Mouse (Mus musculus) midbrain, embryonic 15.5 days (tissue): ENCODE measurements around the gene Vegfa. TPM values are rescaled to one million over a fixed set of nuclear protein-coding genes. Genes with fewer than 3 reads are reported as not detected.

Experiments
- ATAC-seq: fragments of 200-750 bp; cut with Nextera tagmentation; replicated peaks from 2 replicates; pipeline ENCODE4 v1.8.0; 2017; ENCODE audit warnings: moderate TSS enrichment
- H3K27ac ChIP-seq: fragments of 300-500 bp; sonication (generic); 2 replicates; pipeline ENCODE4 v1.5.1; 2015; ENCODE audit warnings: mild to moderate bottlenecking, inconsistent platforms
- H3K27me3 ChIP-seq: fragments of 300-500 bp; sonication (generic); replicated peaks from 2 replicates; pipeline ENCODE4 v1.6.1; 2015; ENCODE audit warnings: inconsistent platforms
- H3K36me3 ChIP-seq: fragments of 300-500 bp; sonication (generic); replicated peaks from 2 replicates; pipeline ENCODE4 v1.6.1; 2015; ENCODE audit warnings: inconsistent platforms
- H3K4me1 ChIP-seq: fragments of 300-500 bp; sonication (generic); 2 replicates; pipeline ENCODE4 v1.6.1; 2015; ENCODE audit warnings: inconsistent platforms
- H3K4me2 ChIP-seq: fragments of 300-500 bp; sonication (generic); 2 replicates; pipeline ENCODE4 v1.6.1; 2015; ENCODE audit warnings: inconsistent platforms, mild to moderate bottlenecking, moderate library complexity
- H3K4me3 ChIP-seq: fragments of 300-500 bp; sonication (generic); 2 replicates; pipeline ENCODE4 v1.5.1; 2015; ENCODE audit warnings: mild to moderate bottlenecking, inconsistent platforms
- H3K9ac ChIP-seq: fragments of 300-500 bp; sonication (generic); 2 replicates; pipeline ENCODE4 v1.6.1; 2015; ENCODE audit warnings: mild to moderate bottlenecking, inconsistent platforms
- H3K9me3 ChIP-seq: fragments of 300-500 bp; sonication (generic); 2 replicates; pipeline ENCODE4 v1.6.1; 2016; ENCODE audit warnings: inconsistent platforms
- WGBS: fragments of 180-500 bp; shearing (Covaris S2); methylation state at CpG from one replicate; pipeline ENCODE4 v1.1.7; 2015; ENCODE audit warnings: mixed read lengths; 5-methylcytosine and 5-hydroxymethylcytosine counted together
- polyA plus RNA-seq: library from polyadenylated mRNA; unstranded; fragments of >200 nt; fragmentation: Nextera tagmentation; extraction: Ambion mirVana; gene quantifications from 2 replicates; pipeline ENCODE4 v1.2.1, GENCODE M21; 2015

The Vegfa gene
- polyA plus RNA-seq, 1 experiment from 2014 or later, result 5.4 TPM

- Histone ChIP-seq H3K9ac (no peak overlapping the region), H3K4me3 (no peak overlapping the region), H3K4me2 (no peak overlapping the region), H3K4me1 (peaks cover 8% of the 10 kb centered on the region), H3K36me3 (peaks cover 4% of the 10 kb centered on the region; the same call in 1 of the 2 replicates), H3K9me3 (no peaks in the 10 kb centered on the region), H3K27me3 (no peaks in the 10 kb centered on the region), H3K27ac (no peak overlapping the region)
- WGBS, result 96% methylated on average over 9 of the region's 9 CpGs
- no peak for ATAC-seq
These were observed 10.4 kb downstream of the Vegfa start for GRCm38 (mm10) chr17:46021760-46022159.

GRCm38 (mm10) chr17:46021173-46021572, 11.0 kb downstream of the Vegfa start:
- peaks cover 2% of the 10 kb centered on the region; the same call in 1 of the 2 replicates for H3K4me1 ChIP-seq
- H3K27me3 ChIP-seq, result no peaks in the 10 kb centered on the region
- no peaks in the 10 kb centered on the region for H3K9me3 ChIP-seq
- H3K36me3 ChIP-seq, result peaks cover 4% of the 10 kb centered on the region; the same call in 1 of the 2 replicates
- ATAC-seq, result no peak
- H3K27ac ChIP-seq, result no peak overlapping the region
- no peak overlapping the region for H3K4me3 ChIP-seq
- no peak overlapping the region for H3K4me2 ChIP-seq
- H3K9ac ChIP-seq, result no peak overlapping the region
- WGBS, result 91% methylated on average over 7 of the region's 7 CpGs

DNA sequence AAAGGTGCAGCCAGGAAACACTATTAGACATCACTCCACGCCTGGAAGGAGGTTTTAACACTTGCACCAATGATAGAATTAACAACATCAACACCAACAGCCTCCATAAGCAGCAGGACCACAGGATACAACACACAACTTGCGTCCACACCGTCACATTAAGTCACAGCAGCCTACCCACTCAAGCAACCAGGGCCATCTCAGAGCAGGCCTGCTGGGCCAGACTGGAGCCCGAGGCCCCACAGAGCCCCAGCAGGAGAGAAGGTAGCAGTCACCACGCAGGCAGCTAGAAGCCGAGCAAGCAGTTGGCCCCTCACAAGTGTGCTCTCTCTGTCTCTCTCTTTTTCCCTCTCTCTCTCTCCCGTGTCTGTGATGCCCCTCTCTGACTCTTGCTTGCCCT, 11.6 kb downstream of the Vegfa start:
- WGBS, result 80% methylated on average over 7 of the region's 7 CpGs
- no peak for ATAC-seq
- H3K4me1 ChIP-seq, result no peaks in the 10 kb centered on the region
- H3K9me3 ChIP-seq, result no peaks in the 10 kb centered on the region
- H3K4me2 ChIP-seq, result no peak overlapping the region
- H3K4me3 ChIP-seq, result no peak overlapping the region
- no peak overlapping the region for H3K9ac ChIP-seq
- no peaks in the 10 kb centered on the region for H3K27me3 ChIP-seq
- H3K27ac ChIP-seq, result no peak overlapping the region
- H3K36me3 ChIP-seq, result peaks cover 4% of the 10 kb centered on the region; the same call in 1 of the 2 replicates

- Histone ChIP-seq H3K4me2 (no peak overlapping the region), H3K27me3 (no peaks in the 10 kb centered on the region), H3K9ac (no peak overlapping the region), H3K9me3 (no peaks in the 10 kb centered on the region), H3K4me3 (no peak overlapping the region), H3K36me3 (peaks cover 4% of the 10 kb centered on the region; the same call in 1 of the 2 replicates), H3K27ac (no peak overlapping the region), H3K4me1 (no peaks in the 10 kb centered on the region)
- 94% methylated on average over 10 of the region's 10 CpGs for WGBS
- no peak for ATAC-seq
These were observed 13.5 kb downstream of the Vegfa start for GRCm38 (mm10) chr17:46018736-46019004.

GRCm38 (mm10) chr17:46017946-46018735, 14.0 kb downstream of the Vegfa start:
- Histone ChIP-seq H3K4me1 (no peaks in the 10 kb centered on the region), H3K36me3 (peaks cover 4% of the 10 kb centered on the region; the same call in 1 of the 2 replicates), H3K27ac (no peak overlapping the region), H3K4me3 (no peak overlapping the region), H3K4me2 (no peak overlapping the region), H3K27me3 (no peaks in the 10 kb centered on the region), H3K9me3 (no peaks in the 10 kb centered on the region), H3K9ac (no peak overlapping the region)
- WGBS, result 74% methylated on average over 24 of the region's 24 CpGs
- ATAC-seq, result no peak

GRCm38 (mm10) chr17:46016617-46017016, 15.6 kb downstream of the Vegfa start:
- H3K4me2 ChIP-seq, result no peak overlapping the region
- peaks cover under 1% of the 10 kb centered on the region; the same call in 1 of the 2 replicates for H3K36me3 ChIP-seq
- no peak for ATAC-seq
- H3K9me3 ChIP-seq, result no peaks in the 10 kb centered on the region
- H3K9ac ChIP-seq, result no peak overlapping the region
- no peaks in the 10 kb centered on the region for H3K4me1 ChIP-seq
- H3K27me3 ChIP-seq, result no peaks in the 10 kb centered on the region
- no peak overlapping the region for H3K27ac ChIP-seq
- 86% methylated on average over 5 of the region's 5 CpGs for WGBS
- H3K4me3 ChIP-seq, result no peak overlapping the region

DNA sequence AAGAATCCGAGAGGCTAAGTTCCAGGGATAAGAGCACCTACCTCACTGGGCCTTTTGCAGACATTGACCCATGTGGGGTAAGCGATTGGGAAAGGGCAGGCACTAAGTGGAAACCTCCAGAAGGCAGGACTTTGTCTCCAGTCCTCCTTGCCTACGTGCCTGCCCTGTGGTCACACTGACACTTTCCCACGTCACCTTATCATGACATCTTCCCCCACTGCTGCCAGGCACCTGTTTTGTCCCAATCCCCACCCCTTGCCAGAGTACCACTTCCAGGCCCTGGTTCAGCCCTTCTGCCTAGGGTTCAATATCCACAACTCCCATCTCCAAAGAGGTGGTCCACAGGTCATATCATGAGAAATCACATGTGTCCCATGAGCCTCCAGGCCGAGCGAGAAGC, 16.2 kb downstream of the Vegfa start:
- H3K9ac ChIP-seq, result no peak overlapping the region
- H3K27me3 ChIP-seq, result no peaks in the 10 kb centered on the region
- no peak overlapping the region for H3K27ac ChIP-seq
- WGBS, result 92% methylated on average over 6 of the region's 6 CpGs
- H3K4me3 ChIP-seq, result no peak overlapping the region
- H3K36me3 ChIP-seq, result no peaks in the 10 kb centered on the region; the same call in 1 of the 2 replicates
- H3K4me2 ChIP-seq, result no peak overlapping the region
- ATAC-seq, result no peak
- H3K4me1 ChIP-seq, result no peaks in the 10 kb centered on the region
- no peaks in the 10 kb centered on the region for H3K9me3 ChIP-seq

GRCm38 (mm10) chr17:46014935-46015334, 17.2 kb downstream of the Vegfa start:
- WGBS, result 93% methylated on average over 2 of the region's 2 CpGs
- Histone ChIP-seq H3K9ac (no peak overlapping the region), H3K36me3 (no peaks in the 10 kb centered on the region; the same call in 1 of the 2 replicates), H3K9me3 (no peaks in the 10 kb centered on the region), H3K4me1 (no peaks in the 10 kb centered on the region), H3K4me2 (no peak overlapping the region), H3K27ac (no peak overlapping the region), H3K4me3 (no peak overlapping the region), H3K27me3 (no peaks in the 10 kb centered on the region)
- no peak for ATAC-seq

DNA sequence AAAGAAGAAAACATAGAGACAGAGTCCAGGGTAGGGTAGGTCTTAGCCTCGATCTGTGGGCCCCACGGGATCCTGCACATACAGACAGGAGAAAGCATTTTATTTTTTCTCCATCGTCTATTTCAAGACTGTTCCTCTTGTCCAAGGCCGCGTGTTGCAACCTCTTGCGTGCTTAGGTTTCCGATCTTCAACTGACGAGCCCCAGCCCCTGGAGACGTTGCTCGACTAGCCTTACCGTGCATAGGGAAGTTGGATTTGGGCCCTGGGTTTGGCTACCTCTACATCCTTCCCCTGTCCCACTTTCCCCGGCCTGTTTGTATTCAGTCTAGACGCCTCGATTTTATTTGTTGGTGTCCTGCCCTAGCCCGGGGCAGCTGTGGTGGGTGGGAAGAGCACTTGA, 18.6 kb downstream of the Vegfa start:
- H3K4me1 ChIP-seq, result no peaks in the 10 kb centered on the region
- H3K9me3 ChIP-seq, result no peaks in the 10 kb centered on the region
- WGBS, result 92% methylated on average over 15 of the region's 15 CpGs
- no peak overlapping the region for H3K9ac ChIP-seq
- no peak for ATAC-seq
- H3K36me3 ChIP-seq, result no peaks in the 10 kb centered on the region; the same call in 1 of the 2 replicates
- no peak overlapping the region for H3K27ac ChIP-seq
- no peaks in the 10 kb centered on the region for H3K27me3 ChIP-seq
- no peak overlapping the region for H3K4me2 ChIP-seq
- no peak overlapping the region for H3K4me3 ChIP-seq

DNA sequence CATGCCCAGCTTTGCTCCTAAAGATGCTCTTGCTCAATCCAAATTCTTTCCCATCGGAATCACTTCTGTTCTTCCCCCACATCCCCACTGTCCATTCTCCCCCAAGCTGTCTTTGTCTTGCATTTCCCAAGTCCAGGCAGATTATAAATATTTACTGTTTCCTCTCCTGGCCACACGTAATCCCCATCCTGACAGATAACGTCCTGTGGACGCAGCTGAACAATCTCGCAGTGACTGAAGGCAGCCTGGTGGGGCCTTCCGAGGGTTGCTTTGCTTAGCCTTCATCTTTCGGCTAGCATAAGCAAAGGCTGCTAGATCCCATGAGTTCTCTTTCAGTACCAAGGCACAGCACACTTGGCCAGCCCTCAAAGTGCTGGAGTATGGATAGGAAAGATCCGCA, 20.0 kb downstream of the Vegfa start:
- no peaks in the 10 kb centered on the region for H3K36me3 ChIP-seq
- no peak overlapping the region for H3K9ac ChIP-seq
- H3K4me3 ChIP-seq, result no peak overlapping the region
- no peaks in the 10 kb centered on the region for H3K9me3 ChIP-seq
- no peak for ATAC-seq
- no peaks in the 10 kb centered on the region for H3K27me3 ChIP-seq
- 78% methylated on average over 8 of the region's 8 CpGs for WGBS
- H3K27ac ChIP-seq, result no peak overlapping the region
- H3K4me2 ChIP-seq, result no peak overlapping the region
- no peaks in the 10 kb centered on the region for H3K4me1 ChIP-seq

- Histone ChIP-seq H3K4me3 (no peak overlapping the region), H3K4me2 (no peak overlapping the region), H3K9me3 (no peaks in the 10 kb centered on the region), H3K27ac (no peak overlapping the region), H3K4me1 (no peaks in the 10 kb centered on the region), H3K36me3 (no peaks in the 10 kb centered on the region), H3K9ac (no peak overlapping the region), H3K27me3 (no peaks in the 10 kb centered on the region)
- no peak for ATAC-seq
- WGBS, result 89% methylated on average over 6 of the region's 6 CpGs
These were observed 21.7 kb downstream of the Vegfa start for GRCm38 (mm10) chr17:46010462-46010861.

DNA sequence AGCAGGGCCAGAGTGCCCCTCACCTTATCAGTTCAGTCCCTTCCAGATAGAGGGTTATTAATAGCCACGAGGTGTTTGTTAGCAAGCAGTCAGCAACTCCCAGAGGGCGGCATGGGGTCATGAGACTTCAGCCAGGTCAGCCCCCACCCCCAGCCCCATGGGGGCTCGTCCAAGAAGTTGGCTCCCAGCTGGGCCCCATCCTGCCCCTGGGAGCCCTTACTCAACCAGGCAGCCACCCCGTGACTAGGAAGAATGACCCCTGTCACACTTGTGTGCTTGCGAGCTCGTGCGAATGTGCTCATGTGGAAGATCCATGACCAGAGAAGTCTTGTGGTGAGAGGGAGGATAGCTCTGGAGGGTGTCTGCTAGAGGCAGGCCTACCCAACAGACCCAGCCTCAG, 23.0 kb downstream of the Vegfa start:
- Histone ChIP-seq H3K4me1 (no peaks in the 10 kb centered on the region), H3K9ac (no peak overlapping the region), H3K4me2 (no peak overlapping the region), H3K4me3 (no peak overlapping the region), H3K27me3 (no peaks in the 10 kb centered on the region), H3K27ac (no peak overlapping the region), H3K9me3 (no peaks in the 10 kb centered on the region), H3K36me3 (no peaks in the 10 kb centered on the region)
- 79% methylated on average over 7 of the region's 7 CpGs for WGBS
- ATAC-seq, result no peak

DNA sequence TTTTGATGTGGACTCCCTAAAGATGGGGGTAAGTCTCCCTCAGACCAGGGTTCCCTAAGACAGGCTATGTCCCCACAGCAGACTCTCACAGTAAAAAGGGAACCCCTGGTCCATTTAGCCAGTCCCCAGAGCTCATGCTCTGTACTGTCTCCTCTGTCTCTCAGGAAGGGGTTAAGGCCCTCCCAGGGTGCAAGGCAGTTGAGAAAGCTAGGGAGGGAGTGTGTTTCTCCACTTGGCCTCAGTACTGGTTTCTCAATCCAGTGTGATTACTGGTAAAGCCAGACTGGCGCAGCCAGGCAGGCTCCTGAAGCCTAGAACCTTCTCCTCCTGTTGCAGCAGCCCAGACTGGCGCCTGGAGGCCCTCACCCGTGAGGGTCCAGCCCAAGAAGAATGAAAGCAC, 26.7 kb downstream of the Vegfa start:
- WGBS, result 78% methylated on average over 3 of the region's 3 CpGs
- ATAC-seq, result no peak
- no peak overlapping the region for H3K27ac ChIP-seq
- H3K9me3 ChIP-seq, result no peaks in the 10 kb centered on the region
- no peaks in the 10 kb centered on the region for H3K4me1 ChIP-seq
- H3K27me3 ChIP-seq, result no peaks in the 10 kb centered on the region
- no peak overlapping the region for H3K4me3 ChIP-seq
- no peak overlapping the region for H3K9ac ChIP-seq
- H3K36me3 ChIP-seq, result no peaks in the 10 kb centered on the region
- H3K4me2 ChIP-seq, result no peak overlapping the region
